Mouse (Mus musculus) CH12.LX (cell line): Measurements from ENCODE around the gene Atp13a3. TPM values are rescaled to one million over a fixed set of nuclear protein-coding genes. Genes with fewer than 3 reads are reported as not detected.

Experiments used
- DNase-seq: peaks from one replicate; pipeline ENCODE4 v3.0.0-alpha.2; 2013; ENCODE audit errors: extremely low read depth
- H3K27ac ChIP-seq: 2 replicates; pipeline ENCODE4 v1.5.1; 2012; ENCODE audit warnings: low read depth, mild to moderate bottlenecking, control low read depth, moderate library complexity; ENCODE audit not compliant: insufficient read depth
- H3K27me3 ChIP-seq: replicated peaks from 2 replicates; pipeline ENCODE3; 2012; ENCODE audit warnings: inconsistent platforms
- H3K36me3 ChIP-seq, 2 experiments: replicated peaks in 1 of 2; 2 replicates each; pipeline versions ENCODE3 to v1.6.1; 2012; ENCODE audit warnings: inconsistent platforms in 1 of 2, low read length in 1 of 2, mild to moderate bottlenecking in 1 of 2, mixed read lengths in 1 of 2, moderate library complexity in 1 of 2; ENCODE audit not compliant: control insufficient read depth in 1 of 2, insufficient read depth in 1 of 2
- H3K4me1 ChIP-seq, 2 experiments: 2 replicates each; pipeline ENCODE4 v1.6.1; 2012; ENCODE audit warnings: inconsistent platforms in 1 of 2, moderate library complexity in 1 of 2; ENCODE audit not compliant: insufficient read depth in 2 of 2, control insufficient read depth in 1 of 2
- H3K4me2 ChIP-seq: 2 replicates; pipeline ENCODE4 v1.6.1; 2012; ENCODE audit warnings: low read depth, mild to moderate bottlenecking, control low read depth; ENCODE audit not compliant: poor library complexity, insufficient read depth, severe bottlenecking
- H3K4me3 ChIP-seq, 3 experiments: fragments of 150-350 bp in 1 of 3; sonication (generic) in 1 of 3; replicated peaks in 1 of 3; 2 replicates each; pipeline versions ENCODE3 to v1.5.1; 2011 to 2012; ENCODE audit warnings: low read depth in 2 of 3, low read length in 2 of 3, mild to moderate bottlenecking in 2 of 3, moderate library complexity in 2 of 3, control low read depth in 1 of 3, improper control_type of control experiment in 1 of 3, inconsistent platforms in 1 of 3, mixed read lengths in 1 of 3; ENCODE audit not compliant: poor library complexity in 1 of 3
- H3K79me2 ChIP-seq: replicated peaks from 2 replicates; pipeline ENCODE4 v1.6.1; 2012; ENCODE audit warnings: mild to moderate bottlenecking, moderate library complexity; ENCODE audit not compliant: control insufficient read depth, poor library complexity, insufficient read depth, severe bottlenecking; ENCODE audit errors: extremely low read depth
- H3K9ac ChIP-seq: 2 replicates; pipeline ENCODE4 v1.6.1; 2012; ENCODE audit warnings: low read depth, mild to moderate bottlenecking, control low read depth, moderate library complexity; ENCODE audit not compliant: insufficient read depth
- H3K9me3 ChIP-seq: replicated peaks from 2 replicates; pipeline ENCODE3; 2012; ENCODE audit warnings: low read length, inconsistent platforms, mixed read lengths
- CHD1 ChIP-seq: IDR thresholded peaks from 2 replicates; pipeline ENCODE4 v1.6.1; 2012; ENCODE audit warnings: low read depth, low read length, improper control_type of control experiment, inconsistent platforms
- CHD2 ChIP-seq: IDR thresholded peaks from 2 replicates; pipeline ENCODE4 v1.6.1; 2011; ENCODE audit warnings: low read length, improper control_type of control experiment
- E2F4 ChIP-seq: IDR thresholded peaks from 2 replicates; pipeline ENCODE4 v1.6.1; 2011; ENCODE audit warnings: low read depth, low read length, improper control_type of control experiment; ENCODE audit not compliant: insufficient replicate concordance
- ELF1 ChIP-seq: IDR thresholded peaks from 2 replicates; pipeline ENCODE4 v1.6.1; 2014; ENCODE audit warnings: low read depth, mild to moderate bottlenecking, inconsistent platforms, low read length, improper control_type of control experiment
- EP300 ChIP-seq: IDR thresholded peaks from 2 replicates; pipeline ENCODE4 v1.6.1; 2011; ENCODE audit warnings: low read length, improper control_type of control experiment
- IRF4 ChIP-seq: IDR thresholded peaks from 2 replicates; pipeline ENCODE4 v1.6.1; 2014; ENCODE audit warnings: low read depth, mild to moderate bottlenecking, inconsistent platforms, low read length, improper control_type of control experiment
- JUND ChIP-seq: conservative IDR thresholded peaks from 2 replicates; pipeline ENCODE4 v1.6.1; 2011; ENCODE audit warnings: low read depth, low read length, improper control_type of control experiment
- KAT2A ChIP-seq: IDR thresholded peaks from 2 replicates; pipeline ENCODE4 v1.6.1; 2012; ENCODE audit warnings: low read length, improper control_type of control experiment, inconsistent platforms; ENCODE audit not compliant: insufficient replicate concordance
- MAFK ChIP-seq: IDR thresholded peaks from 2 replicates; pipeline ENCODE4 v1.6.1; 2011; ENCODE audit warnings: low read length, improper control_type of control experiment; ENCODE audit not compliant: insufficient replicate concordance
- MAX ChIP-seq: IDR thresholded peaks from 2 replicates; pipeline ENCODE4 v1.6.1; 2011; ENCODE audit warnings: low read length, improper control_type of control experiment
- MAZ ChIP-seq: IDR thresholded peaks from 2 replicates; pipeline ENCODE4 v1.6.1; 2012; ENCODE audit warnings: low read depth, mild to moderate bottlenecking, inconsistent platforms, low read length, improper control_type of control experiment, moderate library complexity
- MEF2A ChIP-seq: IDR thresholded peaks from 2 replicates; pipeline ENCODE4 v1.6.1; 2014; ENCODE audit warnings: low read depth, mild to moderate bottlenecking, inconsistent platforms, low read length, improper control_type of control experiment, borderline replicate concordance
- MXI1 ChIP-seq: IDR thresholded peaks from 2 replicates; pipeline ENCODE4 v1.6.1; 2011; ENCODE audit warnings: mild to moderate bottlenecking, low read depth, low read length, improper control_type of control experiment
- MYC ChIP-seq: IDR thresholded peaks from 2 replicates; pipeline ENCODE4 v1.6.1; 2011; ENCODE audit warnings: low read depth, mild to moderate bottlenecking, improper control_type of control experiment, low read length
- NELFE ChIP-seq: IDR thresholded peaks from 2 replicates; pipeline ENCODE4 v1.6.1; 2011; ENCODE audit warnings: low read depth, low read length, improper control_type of control experiment
- NRF1 ChIP-seq: IDR thresholded peaks from 2 replicates; pipeline ENCODE4 v1.6.1; 2014; ENCODE audit warnings: low read depth, mild to moderate bottlenecking, inconsistent platforms, low read length, improper control_type of control experiment, moderate library complexity
- POLR2A ChIP-seq: IDR thresholded peaks from 2 replicates; pipeline ENCODE4 v1.6.1; 2011; ENCODE audit warnings: low read depth, mild to moderate bottlenecking, improper control_type of control experiment, low read length
- POLR2AphosphoS2 ChIP-seq: IDR thresholded peaks from 2 replicates; pipeline ENCODE4 v1.6.1; 2011; ENCODE audit warnings: low read depth, low read length, improper control_type of control experiment
- SMC3 ChIP-seq: IDR thresholded peaks from 2 replicates; pipeline ENCODE4 v1.6.1; 2011; ENCODE audit warnings: low read depth, low read length, improper control_type of control experiment
- TCF12 ChIP-seq: IDR thresholded peaks from 2 replicates; pipeline ENCODE4 v1.6.1; 2014; ENCODE audit warnings: low read depth, mild to moderate bottlenecking, inconsistent platforms, low read length, improper control_type of control experiment
- ZKSCAN1 ChIP-seq: IDR thresholded peaks from 2 replicates; pipeline ENCODE4 v1.6.1; 2012; ENCODE audit warnings: low read depth, inconsistent platforms, low read length, improper control_type of control experiment, borderline replicate concordance
- ZNF384 ChIP-seq: IDR thresholded peaks from 2 replicates; pipeline ENCODE4 v1.6.1; 2012; ENCODE audit warnings: low read depth, low read length, improper control_type of control experiment, inconsistent platforms
- dilution Hi-C: fragments of 300-500 bp; cut with MboI; formaldehyde crosslinking; loops from 2 replicates; pipeline ENCODE4 v1.14.3; 2020; ENCODE audit warnings: low sequenced_read_pairs; ENCODE audit not compliant: extremely low pct_unique_long_range_greater_than_20kb, extremely low pct_ligation_motif_present
- in situ Hi-C: fragments of 300-500 bp; cut with MboI; formaldehyde crosslinking; loops from 3 replicates; pipeline ENCODE4 v1.14.3; 2019; ENCODE audit warnings: low sequenced_read_pairs, low pct_ligation_motif_present, low pct_unique_long_range_greater_than_20kb, mixed read lengths
- polyA plus RNA-seq: library from polyadenylated mRNA; unstranded; fragments of >175 nt; gene quantifications from 2 replicates; pipeline ENCODE4 v1.2.1, GENCODE M21; 2012; ENCODE audit warnings: low read depth; ENCODE audit not compliant: insufficient read length
- total RNA-seq, 2 experiments: library from RNA; depleted of rRNA; stranded (reverse); fragments of 300-350 nt in 1 of 2; fragments of >200 nt in 1 of 2; gene quantifications; 2 replicates each; pipeline ENCODE4 v1.2.3; 2012 to 2014

The Atp13a3 gene
- total and polyA plus RNA-seq, 3 experiments, result 46.7 to 73.0 (median 49.9) TPM

DNA sequence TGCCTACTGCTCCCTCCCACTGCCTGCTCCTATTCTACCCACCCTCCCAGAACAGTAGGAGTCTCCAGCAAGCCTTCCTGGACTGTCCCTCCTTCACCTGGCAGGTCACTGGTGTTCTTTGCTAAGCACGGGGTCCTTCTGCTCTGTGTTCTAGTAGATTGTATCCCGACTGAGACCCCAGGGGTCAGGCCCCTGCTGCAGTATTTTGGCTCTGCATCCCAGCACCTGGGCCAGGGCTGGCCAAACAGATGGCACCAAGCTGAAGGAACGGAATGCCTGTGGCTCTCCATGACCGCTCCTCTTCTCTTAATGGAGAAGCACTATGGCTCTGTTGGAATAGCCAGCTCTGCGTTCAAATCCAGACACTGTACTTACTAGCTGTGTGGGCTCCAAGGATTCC lies 139.2 kb downstream of the Atp13a3 start:
- dilution Hi-C loops (no loop called here), in situ Hi-C loops (loop anchor here (5.0 to 25.0 kb wide), 3 partner anchors 36 to 1096 kb away; no protein-coding TSS in a partner anchor)
- Histone ChIP-seq H3K4me3 (no peak overlapping the region), H3K79me2 (no peaks in the 10 kb centered on the region), H3K9me3 (no peaks in the 10 kb centered on the region), H3K4me1 (peaks cover 0 to 23% of the 10 kb centered on the region in 2 experiments; a peak in 2 of 4 replicates), H3K4me2 (no peak overlapping the region), H3K27ac (no peak overlapping the region), H3K36me3 (no peaks in the 10 kb centered on the region), H3K9ac (no peak overlapping the region), H3K27me3 (no peaks in the 10 kb centered on the region)
- DNase-seq, result no peak
- TF ChIP-seq IRF4 (no peak), MAX (no peak), EP300 (no peak), POLR2A (no peak), NELFE (no peak), JUND (no peak), MYC (no peak), MEF2A (no peak), MXI1 (no peak), ZKSCAN1 (no peak), KAT2A (no peak), TCF12 (no peak), ZNF384 (no peak), ELF1 (no peak), MAZ (no peak), CHD1 (no peak), POLR2AphosphoS2 (no peak), CHD2 (no peak), SMC3 (no peak)

DNA sequence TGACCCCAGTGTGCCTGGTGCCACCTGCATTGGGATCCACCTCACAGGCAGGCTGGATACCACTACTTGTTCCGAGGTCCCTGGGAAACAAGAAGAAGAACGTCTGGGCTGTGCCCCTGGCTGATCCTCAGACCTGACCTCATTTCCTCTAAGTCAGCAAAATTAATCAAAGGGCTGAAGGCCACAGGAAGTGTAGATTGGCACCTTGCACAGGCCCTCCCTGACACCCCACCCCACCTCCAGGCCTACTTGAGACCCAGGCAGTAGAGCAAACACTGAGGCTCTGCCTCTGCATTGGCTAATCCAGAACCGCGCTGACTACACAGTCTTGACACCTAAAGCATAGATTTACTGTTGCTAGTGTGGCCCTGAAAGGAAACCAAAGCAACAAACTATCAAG lies 140.2 kb downstream of the Atp13a3 start:
- Histone ChIP-seq H3K9me3 (no peaks in the 10 kb centered on the region), H3K4me1 (peaks cover under 1 to 14% of the 10 kb centered on the region in 2 experiments; a peak in 3 of 4 replicates), H3K36me3 (no peaks in the 10 kb centered on the region), H3K27me3 (no peaks in the 10 kb centered on the region), H3K79me2 (no peaks in the 10 kb centered on the region), H3K4me3 (no peak overlapping the region)
- DNase-seq, result no peak
- in situ Hi-C loops, result loop anchor here (5.0 to 25.0 kb wide), 3 partner anchors 37 to 1097 kb away; no protein-coding TSS in a partner anchor
- dilution Hi-C loops, result no loop called here
- TF ChIP-seq SMC3 (no peak), NRF1 (no peak), ZNF384 (no peak), MEF2A (no peak), MAFK (0 out of 2 replicates have a peak, but pooled peaks have one; percentile 19), E2F4 (no peak)
- TF ChIP-seq, all 38 proteins: peak for 1
- H3K9ac ChIP-seq, result no peak overlapping the region
- H3K27ac ChIP-seq, result no peak overlapping the region
- no peak overlapping the region for H3K4me2 ChIP-seq
